Mouse (Mus musculus): Measurements from ENCODE around the gene Dcakd. TPM values are rescaled to one million over a fixed set of nuclear protein-coding genes. Genes with fewer than 3 reads are reported as not detected.

Gene Dcakd
- polyA plus RNA-seq, 1 experiment from 2014 or later: 220 TPM

DNA sequence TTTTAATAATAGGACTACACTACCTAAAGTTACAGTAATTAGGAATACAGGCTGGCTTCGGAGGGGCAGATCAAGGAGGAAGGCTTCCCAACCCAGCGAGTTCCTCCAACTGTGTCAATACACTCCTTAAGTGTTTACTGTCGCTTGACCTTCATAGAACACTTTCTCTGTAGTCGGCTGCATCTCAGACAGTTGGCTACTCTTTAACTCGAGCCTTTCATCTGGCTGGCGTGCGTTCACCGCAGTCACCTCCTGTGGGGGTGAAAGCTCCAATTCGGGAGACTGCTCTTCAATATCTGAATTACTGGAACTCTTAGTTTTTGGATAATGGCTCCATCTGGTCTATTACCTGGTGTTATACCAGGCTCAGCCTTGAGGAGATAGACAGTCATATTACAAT is 10.5 kb downstream of the Dcakd start:
- H3K4me1 ChIP-seq (ENCODE audit: control insufficient read depth, insufficient read depth, low read length): peaks cover 11% of the 10 kb centered on the region
- no peak overlapping the region for H3K4me2 ChIP-seq (ENCODE audit: low read length)
- no peaks in the 10 kb centered on the region for H3K27me3 ChIP-seq (replicated peaks; ENCODE audit: control insufficient read depth, insufficient read depth, low read length)
- H3K9ac ChIP-seq (ENCODE audit: low read length): no peak overlapping the region
- H3K9me3 ChIP-seq (replicated peaks; ENCODE audit: control insufficient read depth, low read length): no peaks in the 10 kb centered on the region
- H3K36me3 ChIP-seq (ENCODE audit: control insufficient read depth, insufficient read depth, low read length): 0 out of 2 replicates have a peak, but pooled peaks cover 6% of the 10 kb centered on the region
- ATAC-seq: no peak
- no peak overlapping the region for H3K4me3 ChIP-seq (ENCODE audit: low read depth, low read length)
- no peak for DNase-seq (ENCODE audit: low spot score)
- H3K27ac ChIP-seq (ENCODE audit: low read depth, low read length): no peak overlapping the region
- WGBS: 76% methylated on average over 9 of the region's 9 CpGs

DNA sequence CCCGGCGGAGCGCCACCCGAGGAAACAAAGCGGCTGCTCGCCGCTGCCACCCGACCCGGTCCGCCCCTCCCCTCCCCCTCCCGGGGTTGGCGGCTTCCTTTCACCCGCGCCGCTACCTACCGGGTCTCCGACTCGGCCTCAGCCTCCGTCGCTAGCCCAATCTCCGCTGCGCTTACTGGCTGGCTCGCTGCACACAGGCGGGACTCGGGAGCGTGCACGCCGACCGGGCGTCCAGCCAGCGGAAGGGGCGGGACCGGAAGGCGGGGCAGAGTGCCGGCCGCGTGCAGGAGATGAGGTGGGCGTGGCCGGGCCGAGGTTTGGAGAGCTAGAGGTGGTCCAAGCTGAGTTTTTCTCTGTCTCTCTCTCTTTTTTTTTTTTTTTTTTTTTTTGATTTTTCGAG is 11.2 kb downstream of the Dcakd start:
- Histone ChIP-seq H3K4me3 (ENCODE audit: low read depth, low read length) (peak overlapping the region; percentile 78), H3K9ac (ENCODE audit: low read length) (peak overlapping the region; percentile 93), H3K4me1 (ENCODE audit: control insufficient read depth, insufficient read depth, low read length) (peaks cover 11% of the 10 kb centered on the region), H3K36me3 (ENCODE audit: control insufficient read depth, insufficient read depth, low read length) (0 out of 2 replicates have a peak, but pooled peaks cover 8% of the 10 kb centered on the region), H3K9me3 (replicated peaks; ENCODE audit: control insufficient read depth, low read length) (no peaks in the 10 kb centered on the region), H3K27me3 (replicated peaks; ENCODE audit: control insufficient read depth, insufficient read depth, low read length) (no peaks in the 10 kb centered on the region), H3K4me2 (ENCODE audit: low read length) (peak overlapping the region; percentile 74), H3K27ac (ENCODE audit: low read depth, low read length) (peak overlapping the region; percentile 93)
- under 1% methylated on average over 40 of the region's 41 CpGs for WGBS
- ATAC-seq: peak; percentile 95
- DNase-seq (ENCODE audit: low spot score): peak; percentile 97

DNA sequence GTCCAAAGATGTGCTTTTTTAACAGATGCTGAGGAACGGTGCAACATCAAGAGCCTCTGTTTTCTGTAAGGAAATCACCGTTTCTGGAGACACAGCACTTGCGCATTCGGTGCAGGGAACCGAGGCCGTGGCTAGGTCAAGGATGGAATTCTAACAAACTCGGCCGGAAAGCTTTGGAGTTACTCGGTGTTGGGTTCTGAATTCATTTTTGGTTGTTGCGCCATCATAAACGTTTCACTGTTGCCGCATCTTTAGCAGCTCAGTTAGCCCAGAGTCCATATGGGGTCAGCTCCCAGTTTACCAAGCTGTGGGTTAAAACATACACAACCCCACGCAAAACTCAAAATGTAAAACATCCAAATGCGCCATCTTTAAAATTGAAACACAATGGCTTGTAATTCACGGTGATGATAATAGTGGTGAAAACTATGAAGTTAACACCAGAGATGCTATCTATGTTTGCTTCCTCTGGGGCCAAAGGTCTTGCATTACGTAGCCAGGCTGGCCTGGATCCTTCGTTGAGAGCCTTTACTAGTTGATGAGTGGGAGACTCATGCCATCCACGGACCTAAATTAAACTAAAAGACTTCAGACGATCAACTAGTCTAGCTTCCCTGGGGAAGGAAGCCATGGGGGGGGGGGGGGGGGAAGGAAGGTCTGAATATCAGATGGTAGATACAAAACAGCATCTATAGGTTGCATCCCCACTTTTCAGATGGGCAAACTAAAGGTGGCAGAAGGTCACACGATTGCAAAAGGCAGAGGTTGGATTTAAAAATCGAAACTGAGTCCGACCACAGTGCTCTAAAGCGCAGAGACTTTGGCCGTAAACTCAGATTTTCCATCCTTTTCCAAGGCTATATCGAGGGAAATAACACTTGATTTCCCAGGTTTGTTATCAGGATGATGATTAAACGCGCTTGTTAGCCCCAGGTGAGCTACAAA is 12.0 kb downstream of the Dcakd start:
- H3K27ac ChIP-seq (ENCODE audit: low read depth, low read length): peak overlapping the region; percentile 93
- peak; percentile 13; the same call in 1 of the 2 replicates for ATAC-seq

DNA sequence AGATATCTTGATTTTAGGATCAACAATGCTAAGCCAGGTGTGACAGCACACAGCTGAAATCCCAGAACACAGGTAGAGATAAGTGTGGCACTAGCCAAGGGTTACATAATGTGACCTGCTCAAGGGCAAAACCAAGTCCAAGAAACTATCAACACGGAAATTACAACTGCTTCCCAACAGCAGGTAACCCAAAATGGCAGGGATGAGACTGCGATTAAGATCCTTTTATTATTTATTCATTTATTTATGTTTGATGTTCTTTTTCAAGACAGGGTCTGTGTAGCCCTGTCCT is 17.0 kb downstream of the Dcakd start:
- Histone ChIP-seq H3K27me3 (replicated peaks; ENCODE audit: control insufficient read depth, insufficient read depth, low read length) (no peaks in the 10 kb centered on the region), H3K9ac (ENCODE audit: low read length) (no peak overlapping the region), H3K9me3 (replicated peaks; ENCODE audit: control insufficient read depth, low read length) (no peaks in the 10 kb centered on the region), H3K4me2 (ENCODE audit: low read length) (no peak overlapping the region), H3K27ac (ENCODE audit: low read depth, low read length) (no peak overlapping the region), H3K4me3 (ENCODE audit: low read depth, low read length) (no peak overlapping the region), H3K4me1 (ENCODE audit: control insufficient read depth, insufficient read depth, low read length) (peaks cover 11% of the 10 kb centered on the region), H3K36me3 (ENCODE audit: control insufficient read depth, insufficient read depth, low read length) (0 out of 2 replicates have a peak, but pooled peaks cover 32% of the 10 kb centered on the region)
- WGBS: 95% methylated on average over 2 of the region's 2 CpGs
- ATAC-seq (no peak), DNase-seq (ENCODE audit: low spot score) (no peak)

More for the DNA sequence above, 12.0 kb downstream of the Dcakd start:
- 46% methylated on average over 27 of the region's 27 CpGs for whole genome bisulfite sequencing
- H3K4me1 ChIP-seq (ENCODE audit: control insufficient read depth, insufficient read depth, low read length): peaks cover 11% of the 10 kb centered on the region
- H3K4me3 ChIP-seq (ENCODE audit: low read depth, low read length): peak overlapping the region; percentile 78
- peak overlapping the region; percentile 93 for H3K9ac ChIP-seq (ENCODE audit: low read length)
- no peaks in the 10 kb centered on the region for H3K9me3 ChIP-seq (replicated peaks; ENCODE audit: control insufficient read depth, low read length)
- peak overlapping the region; percentile 74 for H3K4me2 ChIP-seq (ENCODE audit: low read length)
- H3K36me3 ChIP-seq (ENCODE audit: control insufficient read depth, insufficient read depth, low read length): 0 out of 2 replicates have a peak, but pooled peaks cover 8% of the 10 kb centered on the region
- DNase-seq (ENCODE audit: low spot score): no peak
- H3K27me3 ChIP-seq (replicated peaks; ENCODE audit: control insufficient read depth, insufficient read depth, low read length): no peaks in the 10 kb centered on the region

DNA sequence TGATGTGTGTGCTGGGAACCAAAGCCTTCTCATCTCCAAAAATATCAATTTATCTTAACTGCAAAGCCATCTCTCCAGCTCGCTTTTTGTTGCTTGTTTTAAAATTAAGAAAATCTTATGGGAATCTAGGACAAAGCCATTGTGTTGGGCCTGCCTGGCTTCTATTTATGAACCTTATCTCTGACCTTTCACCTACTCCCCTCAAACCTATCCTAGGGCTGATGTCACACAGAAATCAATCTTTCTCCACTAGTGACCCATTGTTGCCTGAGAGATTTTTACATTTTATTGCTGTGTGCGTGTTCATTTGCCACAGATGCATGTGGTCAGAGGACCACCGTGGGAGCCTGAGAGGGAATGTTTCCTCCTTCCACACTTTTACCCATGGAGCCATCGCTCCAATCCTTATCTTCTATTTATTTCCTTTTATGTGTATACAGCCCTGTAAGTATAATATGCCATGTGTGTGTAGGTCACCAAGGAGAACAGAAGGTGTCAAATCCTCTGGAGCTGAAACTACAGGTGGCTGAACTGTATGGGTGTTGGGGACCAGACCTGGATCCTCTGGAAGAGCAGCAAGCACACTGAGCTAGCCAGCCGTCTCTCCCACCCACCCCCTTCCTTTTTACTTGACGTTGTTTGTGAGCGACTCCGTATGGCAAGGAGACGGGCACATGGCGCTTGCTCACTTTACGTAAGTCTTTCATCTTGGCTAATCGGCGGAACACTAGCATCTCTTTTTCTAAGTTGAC is 17.5 kb downstream of the Dcakd start:
- H3K27ac ChIP-seq (ENCODE audit: low read depth, low read length): no peak overlapping the region
- H3K4me1 ChIP-seq (ENCODE audit: control insufficient read depth, insufficient read depth, low read length): peaks cover 6% of the 10 kb centered on the region
- H3K4me3 ChIP-seq (ENCODE audit: low read depth, low read length): no peak overlapping the region
- H3K4me2 ChIP-seq (ENCODE audit: low read length): no peak overlapping the region
- no peaks in the 10 kb centered on the region for H3K9me3 ChIP-seq (replicated peaks; ENCODE audit: control insufficient read depth, low read length)
- no peak for DNase-seq (ENCODE audit: low spot score)
- WGBS: 89% methylated on average over 13 of the region's 13 CpGs
- 0 out of 2 replicates have a peak, but pooled peaks cover 33% of the 10 kb centered on the region for H3K36me3 ChIP-seq (ENCODE audit: control insufficient read depth, insufficient read depth, low read length)
- no peaks in the 10 kb centered on the region for H3K27me3 ChIP-seq (replicated peaks; ENCODE audit: control insufficient read depth, insufficient read depth, low read length)
- no peak overlapping the region for H3K9ac ChIP-seq (ENCODE audit: low read length)
- ATAC-seq: no peak

- Histone ChIP-seq H3K9ac (ENCODE audit: low read length) (no peak overlapping the region), H3K27ac (ENCODE audit: low read depth, low read length) (no peak overlapping the region), H3K4me3 (ENCODE audit: low read depth, low read length) (no peak overlapping the region), H3K9me3 (replicated peaks; ENCODE audit: control insufficient read depth, low read length) (no peaks in the 10 kb centered on the region), H3K4me1 (ENCODE audit: control insufficient read depth, insufficient read depth, low read length) (no peaks in the 10 kb centered on the region), H3K36me3 (ENCODE audit: control insufficient read depth, insufficient read depth, low read length) (0 out of 2 replicates have a peak, but pooled peaks cover 35% of the 10 kb centered on the region), H3K27me3 (replicated peaks; ENCODE audit: control insufficient read depth, insufficient read depth, low read length) (no peaks in the 10 kb centered on the region), H3K4me2 (ENCODE audit: low read length) (no peak overlapping the region)
- 91% methylated on average over 8 of the region's 8 CpGs for WGBS
- DNase-seq (ENCODE audit: low spot score): peak; percentile 35
- ATAC-seq: no peak
These were observed 18.9 kb downstream of the Dcakd start for GRCm38 (mm10) chr11:103009208-103009607.

DNA sequence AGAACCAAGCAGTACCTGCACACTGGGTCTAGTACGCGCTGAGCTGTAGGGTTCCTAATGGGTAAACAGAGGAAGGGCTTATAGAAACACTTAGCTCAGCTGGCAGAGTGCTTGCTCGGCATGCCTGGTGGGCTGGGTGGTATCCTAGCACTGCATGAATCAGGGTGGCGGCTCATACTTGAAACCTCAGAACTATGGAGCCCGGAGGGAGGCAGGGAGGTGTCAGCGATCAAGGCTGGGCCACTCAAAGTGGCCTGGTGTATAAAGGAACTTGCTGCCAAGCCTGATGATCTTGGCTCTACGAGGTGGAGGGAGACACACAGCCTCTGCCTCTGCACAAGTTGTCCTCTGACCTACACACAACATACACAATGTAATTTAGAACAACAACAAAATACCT is 19.6 kb downstream of the Dcakd start:
- DNase-seq (ENCODE audit: low spot score): no peak

GRCm38 (mm10) chr11:103007001-103007340 is 21.2 kb downstream of the Dcakd start:
- WGBS: 70% methylated on average over 6 of the region's 6 CpGs
- DNase-seq (ENCODE audit: low spot score): no peak
- no peaks in the 10 kb centered on the region for H3K4me1 ChIP-seq (ENCODE audit: control insufficient read depth, insufficient read depth, low read length)
- no peaks in the 10 kb centered on the region for H3K9me3 ChIP-seq (replicated peaks; ENCODE audit: control insufficient read depth, low read length)
- H3K9ac ChIP-seq (ENCODE audit: low read length): no peak overlapping the region
- no peak overlapping the region for H3K4me3 ChIP-seq (ENCODE audit: low read depth, low read length)
- no peaks in the 10 kb centered on the region for H3K27me3 ChIP-seq (replicated peaks; ENCODE audit: control insufficient read depth, insufficient read depth, low read length)
- ATAC-seq: no peak
- H3K4me2 ChIP-seq (ENCODE audit: low read length): no peak overlapping the region
- no peak overlapping the region for H3K27ac ChIP-seq (ENCODE audit: low read depth, low read length)
- 0 out of 2 replicates have a peak, but pooled peaks cover 27% of the 10 kb centered on the region for H3K36me3 ChIP-seq (ENCODE audit: control insufficient read depth, insufficient read depth, low read length)

More for the DNA sequence above, 19.6 kb downstream of the Dcakd start:
- Histone ChIP-seq H3K4me2 (ENCODE audit: low read length) (no peak overlapping the region), H3K4me1 (ENCODE audit: control insufficient read depth, insufficient read depth, low read length) (no peaks in the 10 kb centered on the region), H3K9ac (ENCODE audit: low read length) (no peak overlapping the region), H3K4me3 (ENCODE audit: low read depth, low read length) (no peak overlapping the region), H3K27ac (ENCODE audit: low read depth, low read length) (no peak overlapping the region), H3K36me3 (ENCODE audit: control insufficient read depth, insufficient read depth, low read length) (0 out of 2 replicates have a peak, but pooled peaks cover 35% of the 10 kb centered on the region), H3K9me3 (replicated peaks; ENCODE audit: control insufficient read depth, low read length) (no peaks in the 10 kb centered on the region), H3K27me3 (replicated peaks; ENCODE audit: control insufficient read depth, insufficient read depth, low read length) (no peaks in the 10 kb centered on the region)
- ATAC-seq: no peak
- WGBS: 87% methylated on average over 7 of the region's 7 CpGs
